Mouse (Mus musculus): ENCODE data around the gene Akt2. TPM values are rescaled to one million over a fixed set of nuclear protein-coding genes. Genes with fewer than 3 reads are reported as not detected.

Akt2 gene
- polyA plus RNA-seq, 1 experiment = 83.5 TPM

DNA sequence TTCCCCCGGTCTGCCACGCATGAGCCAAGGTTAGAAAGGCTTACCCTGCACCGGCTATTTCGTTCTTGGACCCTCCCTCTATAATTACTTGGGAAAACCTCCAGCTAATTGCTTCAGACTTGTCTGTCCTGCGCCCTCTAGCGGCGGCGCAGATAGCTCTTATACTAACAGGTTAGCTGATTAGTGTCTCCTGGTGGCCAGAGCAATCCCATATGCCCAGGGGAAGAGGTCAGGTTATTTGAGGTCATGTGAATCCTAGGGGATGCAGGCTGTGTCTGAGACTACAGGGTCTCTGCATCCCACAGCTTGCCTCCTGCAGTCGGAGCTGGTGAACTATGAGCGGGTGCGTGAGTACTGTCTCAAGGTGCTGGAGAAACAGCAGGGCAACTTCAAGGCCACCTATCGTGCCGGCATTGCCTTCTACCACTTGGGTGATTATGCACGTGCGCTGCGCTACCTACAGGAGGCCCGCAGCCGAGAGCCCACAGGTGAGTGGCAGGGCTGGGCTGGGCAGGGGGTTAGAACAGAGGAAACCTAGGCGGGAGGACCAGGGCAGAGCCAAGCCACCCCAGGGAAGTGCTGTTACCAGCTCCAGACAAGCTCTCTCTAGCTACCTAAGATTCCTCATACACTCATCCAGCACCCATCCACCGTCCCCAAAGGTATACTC is 63.4 kb downstream of the Akt2 start:
- no peak overlapping the region for H3K27ac ChIP-seq (ENCODE audit: insufficient read depth, low read depth, low read length)
- TF ChIP-seq POLR2A (IDR thresholded peaks at IDR 0.05; ENCODE audit: borderline replicate concordance, low read depth, low read length) (no peak), CTCF (IDR thresholded peaks at IDR 0.05; ENCODE audit: low read depth, low read length) (peak; percentile 78)
- H3K4me3 ChIP-seq (ENCODE audit: insufficient read depth, low read length) = no peak overlapping the region
- peaks cover 3% of the 10 kb centered on the region; the same call in 1 of the 2 replicates for H3K4me1 ChIP-seq (ENCODE audit: control insufficient read depth, insufficient read depth, low read length)

DNA sequence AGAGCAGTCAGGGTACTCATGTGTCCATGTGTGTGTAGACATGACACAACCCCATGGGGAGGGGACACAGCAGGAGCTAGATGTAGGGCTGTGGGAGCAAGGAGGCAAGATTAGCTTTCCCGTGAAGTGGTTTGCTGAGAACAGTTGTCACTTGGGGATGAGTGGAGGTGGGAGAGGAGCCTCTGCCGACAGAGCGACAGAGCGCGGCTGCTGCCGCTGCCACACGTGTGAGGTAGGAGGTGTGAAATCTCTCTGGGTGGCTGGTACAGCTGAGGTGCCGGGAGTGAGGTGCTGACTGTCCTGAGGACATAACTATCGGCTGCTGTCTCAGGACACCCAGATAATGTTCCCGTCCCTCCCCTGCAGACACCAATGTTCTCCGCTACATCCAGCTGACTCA is 64.2 kb downstream of the Akt2 start:
- H3K4me3 ChIP-seq (ENCODE audit: insufficient read depth, low read length) = no peak overlapping the region
- no peak overlapping the region for H3K27ac ChIP-seq (ENCODE audit: insufficient read depth, low read depth, low read length)
- no peak for TF ChIP-seq CTCF (IDR thresholded peaks at IDR 0.05; ENCODE audit: low read depth, low read length)
- no peak for TF ChIP-seq POLR2A (IDR thresholded peaks at IDR 0.05; ENCODE audit: borderline replicate concordance, low read depth, low read length)
- H3K4me1 ChIP-seq (ENCODE audit: control insufficient read depth, insufficient read depth, low read length) = no peaks in the 10 kb centered on the region

GRCm38 (mm10) chr7:27656600-27656999 is 65.2 kb downstream of the Akt2 start:
- TF ChIP-seq CTCF (IDR thresholded peaks at IDR 0.05; ENCODE audit: low read depth, low read length) = no peak
- no peak for TF ChIP-seq POLR2A (IDR thresholded peaks at IDR 0.05; ENCODE audit: borderline replicate concordance, low read depth, low read length)
- H3K27ac ChIP-seq (ENCODE audit: insufficient read depth, low read depth, low read length) = no peak overlapping the region
- H3K4me1 ChIP-seq (ENCODE audit: control insufficient read depth, insufficient read depth, low read length) = no peaks in the 10 kb centered on the region
- H3K4me3 ChIP-seq (ENCODE audit: insufficient read depth, low read length) = no peak overlapping the region

DNA sequence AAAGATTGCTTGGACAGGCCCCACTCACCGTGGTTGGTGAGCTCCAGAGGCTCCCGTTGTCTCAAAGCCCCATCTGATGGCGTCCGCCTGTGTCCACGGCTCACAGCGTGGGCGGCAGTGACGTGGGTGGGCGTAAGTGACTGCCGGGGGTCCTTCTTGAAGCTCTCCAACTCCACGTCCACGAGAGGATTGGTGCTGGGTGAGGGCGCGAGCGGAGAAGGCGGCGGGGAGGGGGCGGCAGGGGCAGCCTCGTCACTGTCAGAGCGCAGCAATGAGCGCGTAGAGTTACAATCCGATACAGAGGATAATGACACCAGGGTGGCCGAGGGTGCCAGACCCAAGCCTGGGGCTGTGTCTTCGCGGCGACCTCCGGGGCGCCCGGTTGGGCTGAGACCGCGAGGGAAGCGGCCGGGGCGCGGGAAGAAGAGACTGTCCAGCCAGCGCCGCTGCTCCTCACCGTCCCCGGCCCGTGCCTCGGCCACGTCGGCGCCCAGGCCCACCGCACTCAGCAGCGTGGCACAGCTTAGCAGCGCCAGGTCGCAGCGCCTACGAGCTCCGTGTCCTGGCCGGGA is 66.6 kb downstream of the Akt2 start:
- no peak overlapping the region for H3K4me3 ChIP-seq (ENCODE audit: insufficient read depth, low read length)
- no peak overlapping the region for H3K27ac ChIP-seq (ENCODE audit: insufficient read depth, low read depth, low read length)
- TF ChIP-seq POLR2A (IDR thresholded peaks at IDR 0.05; ENCODE audit: borderline replicate concordance, low read depth, low read length) (no peak), CTCF (IDR thresholded peaks at IDR 0.05; ENCODE audit: low read depth, low read length) (no peak)
- no peaks in the 10 kb centered on the region for H3K4me1 ChIP-seq (ENCODE audit: control insufficient read depth, insufficient read depth, low read length)

GRCm38 (mm10) chr7:27658712-27659663 is 67.6 kb downstream of the Akt2 start:
- Histone ChIP-seq H3K4me3 (ENCODE audit: insufficient read depth, low read length) (no peak overlapping the region), H3K4me1 (ENCODE audit: control insufficient read depth, insufficient read depth, low read length) (no peaks in the 10 kb centered on the region), H3K27ac (ENCODE audit: insufficient read depth, low read depth, low read length) (no peak overlapping the region)
- TF ChIP-seq POLR2A (IDR thresholded peaks at IDR 0.05; ENCODE audit: borderline replicate concordance, low read depth, low read length) (no peak), CTCF (IDR thresholded peaks at IDR 0.05; ENCODE audit: low read depth, low read length) (no peak)

GRCm38 (mm10) chr7:27662038-27662437 is 70.7 kb downstream of the Akt2 start:
- Histone ChIP-seq H3K4me1 (ENCODE audit: control insufficient read depth, insufficient read depth, low read length) (no peaks in the 10 kb centered on the region), H3K4me3 (ENCODE audit: insufficient read depth, low read length) (no peak overlapping the region), H3K27ac (ENCODE audit: insufficient read depth, low read depth, low read length) (no peak overlapping the region)
- TF ChIP-seq CTCF (IDR thresholded peaks at IDR 0.05; ENCODE audit: low read depth, low read length) = no peak
- no peak for TF ChIP-seq POLR2A (IDR thresholded peaks at IDR 0.05; ENCODE audit: borderline replicate concordance, low read depth, low read length)

- H3K4me1 ChIP-seq (ENCODE audit: control insufficient read depth, insufficient read depth, low read length) = peaks cover 10% of the 10 kb centered on the region
- peak overlapping the region; percentile 61 for H3K4me3 ChIP-seq (ENCODE audit: insufficient read depth, low read length)
- no peak overlapping the region for H3K27ac ChIP-seq (ENCODE audit: insufficient read depth, low read depth, low read length)
- TF ChIP-seq CTCF (IDR thresholded peaks at IDR 0.05; ENCODE audit: low read depth, low read length) (no peak), POLR2A (IDR thresholded peaks at IDR 0.05; ENCODE audit: borderline replicate concordance, low read depth, low read length) (no peak)
These were observed 81.8 kb downstream of the Akt2 start for GRCm38 (mm10) chr7:27673064-27673574.

GRCm38 (mm10) chr7:27673575-27674131 is 82.3 kb downstream of the Akt2 start:
- peaks cover 10% of the 10 kb centered on the region for H3K4me1 ChIP-seq (ENCODE audit: control insufficient read depth, insufficient read depth, low read length)
- TF ChIP-seq POLR2A (IDR thresholded peaks at IDR 0.05; ENCODE audit: borderline replicate concordance, low read depth, low read length) (no peak), CTCF (IDR thresholded peaks at IDR 0.05; ENCODE audit: low read depth, low read length) (no peak)
- H3K4me3 ChIP-seq (ENCODE audit: insufficient read depth, low read length) = peak overlapping the region; percentile 61
- H3K27ac ChIP-seq (ENCODE audit: insufficient read depth, low read depth, low read length) = no peak overlapping the region

GRCm38 (mm10) chr7:27674195-27674521 is 82.8 kb downstream of the Akt2 start:
- Histone ChIP-seq H3K27ac (ENCODE audit: insufficient read depth, low read depth, low read length) (no peak overlapping the region), H3K4me3 (ENCODE audit: insufficient read depth, low read length) (peak overlapping the region; percentile 61), H3K4me1 (ENCODE audit: control insufficient read depth, insufficient read depth, low read length) (peaks cover 10% of the 10 kb centered on the region)
- no peak for TF ChIP-seq POLR2A (IDR thresholded peaks at IDR 0.05; ENCODE audit: borderline replicate concordance, low read depth, low read length)
- TF ChIP-seq CTCF (IDR thresholded peaks at IDR 0.05; ENCODE audit: low read depth, low read length) = no peak

Data from bone marrow macrophage, adult 2 months (primary cell).